Mouse (Mus musculus): ENCODE measurements around the gene Smc5.
A peak's percentile ranks its signal among the peaks of the same experiment; 100 is the strongest.

Gene Smc5

GRCm38 (mm10) chr19:23188986-23189385, 84.7 kb downstream of the Smc5 start:
- DNase-seq = no peak

- no peak for DNase-seq
Measured at GRCm38 (mm10) chr19:23187732-23188131, 86.0 kb downstream of the Smc5 start.

GRCm38 (mm10) chr19:23184068-23184467, 89.6 kb downstream of the Smc5 start:
- DNase-seq = no peak

GRCm38 (mm10) chr19:23183493-23183892, 90.2 kb downstream of the Smc5 start:
- DNase-seq = no peak

GRCm38 (mm10) chr19:23178533-23178932, 95.2 kb downstream of the Smc5 start:
- no peak for DNase-seq

GRCm38 (mm10) chr19:23175511-23175910, 98.2 kb downstream of the Smc5 start:
- no peak for DNase-seq

- DNase-seq = no peak
Measured at GRCm38 (mm10) chr19:23175090-23175489, 98.6 kb downstream of the Smc5 start.

- DNase-seq = no peak
Measured at GRCm38 (mm10) chr19:23171136-23171535, 102.6 kb downstream of the Smc5 start.

GRCm38 (mm10) chr19:23170476-23170875, 103.2 kb downstream of the Smc5 start:
- peak; percentile 78 for DNase-seq

GRCm38 (mm10) chr19:23169659-23170050, 104.0 kb downstream of the Smc5 start:
- DNase-seq = no peak

GRCm38 (mm10) chr19:23168899-23169658, 104.6 kb downstream of the Smc5 start:
- DNase-seq = no peak

- no peak for DNase-seq
Measured at GRCm38 (mm10) chr19:23166550-23167284, 107.0 kb downstream of the Smc5 start.

- peak; percentile 41 for DNase-seq
Measured at GRCm38 (mm10) chr19:23164651-23165240, 109.0 kb downstream of the Smc5 start.

- peak; percentile 44 for DNase-seq
Measured at GRCm38 (mm10) chr19:23163361-23163760, 110.3 kb downstream of the Smc5 start.

- no peak for DNase-seq
Measured at GRCm38 (mm10) chr19:23162877-23163276, 110.8 kb downstream of the Smc5 start.

- DNase-seq = peak; percentile 76
Measured at GRCm38 (mm10) chr19:23162387-23162809, 111.3 kb downstream of the Smc5 start.

GRCm38 (mm10) chr19:23159780-23160395, 113.8 kb downstream of the Smc5 start:
- no peak for DNase-seq
